Mouse (Mus musculus) neural tube, embryonic 10.5 days (tissue): ENCODE measurements around the gene Kcnk3.

Source experiments
- DNase-seq: peaks from one replicate; pipeline ENCODE4 v3.0.0-alpha.2; 2017; ENCODE audit warnings: low spot score; ENCODE audit errors: extremely low spot score

Kcnk3 gene

GRCm38 (mm10) chr5:30587681-30588300 is at the start of gene Kcnk3:
Gene Kcnk3, plus strand, starts transcription at chr5:30588170.
- DNase-seq, result peak; percentile 77

- no peak for DNase-seq
Observed at GRCm38 (mm10) chr5:30545698-30546097, 42.3 kb upstream of the Kcnk3 start, which contains the start of gene Cib4. Gene Cib4, minus strand, starts transcription at chr5:30545836.

- no peak for DNase-seq
Observed at GRCm38 (mm10) chr5:30548681-30549080, 39.3 kb upstream of the Kcnk3 start.

DNA sequence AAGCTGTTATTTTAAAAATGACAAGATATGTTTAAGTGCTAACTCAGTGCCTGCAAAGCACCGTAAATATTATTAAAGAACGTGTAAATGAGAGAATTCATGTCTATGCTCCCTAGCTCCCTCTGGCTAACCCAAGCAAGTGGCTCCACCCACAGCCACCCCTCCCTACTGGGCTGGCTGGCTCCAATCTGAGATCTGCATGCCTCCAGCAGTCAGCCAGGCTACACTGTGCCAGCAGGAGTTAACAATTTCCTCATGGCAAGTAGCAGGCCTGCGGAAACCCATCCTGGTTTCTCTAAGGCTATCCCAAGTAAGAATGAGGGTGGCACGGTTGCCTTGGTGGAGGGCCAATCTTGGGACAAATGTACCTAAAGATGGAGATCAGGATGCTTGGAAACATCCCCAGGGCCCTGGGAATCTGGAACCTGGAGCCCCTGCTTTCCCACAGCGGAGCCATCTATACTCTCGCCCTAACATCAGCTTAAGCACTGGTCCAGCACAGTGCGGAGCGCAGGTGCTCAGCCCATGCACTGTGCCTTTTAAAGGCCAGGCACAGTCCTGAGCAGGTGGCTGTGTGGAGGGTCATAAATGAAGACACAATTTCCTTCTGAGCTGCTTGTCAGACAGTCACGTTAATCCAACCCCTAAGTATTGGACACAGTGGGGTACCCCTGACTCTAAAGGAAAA is 37.5 kb upstream of the Kcnk3 start:
- no peak for DNase-seq

DNA sequence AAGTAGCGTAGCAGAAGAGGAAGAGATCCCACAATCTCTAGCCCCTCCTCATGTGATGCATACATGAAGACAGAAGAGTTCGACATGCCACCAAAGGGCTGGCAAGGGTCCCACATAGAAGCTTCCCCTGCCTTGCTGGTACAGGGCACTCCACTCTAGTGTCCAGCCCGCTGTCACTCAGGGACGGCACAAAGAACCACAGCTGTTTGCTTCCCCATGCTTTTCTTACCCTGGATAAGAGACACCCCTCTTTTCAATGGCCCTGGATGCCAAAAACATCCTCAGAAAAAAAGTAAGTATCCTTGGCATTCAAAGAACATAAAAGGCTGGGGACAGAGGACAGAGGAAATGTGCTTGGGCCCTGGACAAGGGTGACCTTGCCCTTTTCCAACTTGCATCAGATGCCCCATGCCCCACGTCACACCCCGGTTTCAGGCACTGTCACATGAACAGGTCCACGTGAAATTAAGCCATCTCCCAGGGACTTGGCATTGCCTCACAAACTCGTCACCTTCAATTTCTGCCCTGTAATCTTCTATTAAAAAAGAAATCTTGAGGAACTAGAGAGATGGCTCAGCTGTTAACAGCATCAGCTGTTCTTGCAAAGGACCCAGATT is 36.8 kb upstream of the Kcnk3 start:
- DNase-seq, result no peak

DNA sequence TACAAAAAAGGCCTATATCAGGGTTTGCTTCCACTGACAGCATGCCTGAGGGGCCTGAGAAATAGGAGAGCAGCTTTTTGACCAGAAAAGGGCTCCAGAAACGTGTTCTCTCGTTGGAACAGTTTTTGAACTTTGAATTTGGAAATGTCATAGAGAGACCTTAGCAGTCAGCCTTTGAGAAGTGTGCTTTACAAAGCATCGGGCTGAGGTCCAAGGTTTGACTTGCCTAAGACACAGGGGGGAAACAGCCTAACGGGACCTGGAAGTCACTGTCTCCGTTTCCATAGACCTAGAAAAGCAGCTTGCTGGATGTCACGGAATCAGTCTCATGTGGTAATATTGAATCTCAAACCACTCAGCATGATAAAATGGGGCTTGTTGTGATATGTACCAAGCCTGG is 36.0 kb upstream of the Kcnk3 start:
- no peak for DNase-seq

DNA sequence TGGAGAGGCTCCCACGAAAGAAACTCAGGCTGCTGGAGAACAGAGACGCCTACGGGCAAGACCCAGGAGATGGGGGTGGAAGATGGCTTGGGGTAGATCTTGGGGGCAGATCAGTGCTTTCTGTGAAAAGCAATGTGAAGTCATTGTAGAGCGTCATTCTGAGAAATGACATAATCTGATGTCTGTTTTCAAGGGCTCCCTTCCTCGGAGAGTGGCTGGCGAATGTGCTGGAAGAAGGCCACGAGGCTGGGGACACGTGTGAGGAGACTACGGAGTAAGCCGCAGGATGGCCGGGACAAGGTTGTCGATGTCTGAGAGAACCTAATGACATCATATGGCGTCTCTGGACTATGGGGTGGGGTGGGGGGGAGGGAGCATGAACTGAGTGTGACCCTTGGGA is 34.0 kb upstream of the Kcnk3 start:
- DNase-seq, result no peak

- DNase-seq, result no peak
Observed at GRCm38 (mm10) chr5:30554981-30555380, 33.0 kb upstream of the Kcnk3 start.

DNA sequence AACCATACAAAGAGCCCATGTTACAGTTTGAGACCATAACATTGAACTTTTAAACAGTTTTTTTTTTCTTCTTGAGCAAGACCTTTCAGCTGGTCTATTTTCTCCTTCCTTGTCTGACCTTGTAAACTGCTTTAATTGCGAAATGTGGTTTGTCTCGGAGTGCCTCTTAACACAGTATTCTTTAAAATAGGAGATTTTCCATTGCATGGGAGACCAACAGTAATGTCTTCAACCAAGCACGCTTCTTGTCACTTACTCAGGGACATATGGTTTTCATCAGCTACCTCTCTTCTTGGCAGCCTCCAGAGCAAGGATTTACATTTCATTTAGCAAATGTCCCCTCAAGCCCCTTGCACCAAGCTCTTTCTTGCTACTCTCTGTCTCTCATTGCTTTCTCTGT is 31.7 kb upstream of the Kcnk3 start:
- no peak for DNase-seq

DNA sequence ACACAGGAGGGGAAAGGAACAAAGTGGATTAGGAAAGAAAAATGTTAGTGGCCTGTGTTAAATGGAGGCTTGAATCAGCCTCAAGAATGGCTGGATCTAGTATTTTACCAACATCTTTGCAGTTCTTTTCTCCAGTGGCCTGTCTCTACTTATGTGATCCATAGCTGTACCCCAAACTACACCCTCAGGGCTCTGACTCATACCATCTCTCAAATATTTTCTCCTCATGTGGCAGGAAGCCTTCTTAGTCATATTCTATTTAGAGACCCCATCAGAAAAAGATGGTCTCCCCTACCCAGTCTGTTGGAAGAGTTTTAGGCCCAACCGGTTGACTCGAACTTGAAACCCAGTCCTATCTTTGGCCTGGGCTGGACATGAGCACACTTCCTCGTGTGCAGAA is 28.5 kb upstream of the Kcnk3 start:
- no peak for DNase-seq

DNA sequence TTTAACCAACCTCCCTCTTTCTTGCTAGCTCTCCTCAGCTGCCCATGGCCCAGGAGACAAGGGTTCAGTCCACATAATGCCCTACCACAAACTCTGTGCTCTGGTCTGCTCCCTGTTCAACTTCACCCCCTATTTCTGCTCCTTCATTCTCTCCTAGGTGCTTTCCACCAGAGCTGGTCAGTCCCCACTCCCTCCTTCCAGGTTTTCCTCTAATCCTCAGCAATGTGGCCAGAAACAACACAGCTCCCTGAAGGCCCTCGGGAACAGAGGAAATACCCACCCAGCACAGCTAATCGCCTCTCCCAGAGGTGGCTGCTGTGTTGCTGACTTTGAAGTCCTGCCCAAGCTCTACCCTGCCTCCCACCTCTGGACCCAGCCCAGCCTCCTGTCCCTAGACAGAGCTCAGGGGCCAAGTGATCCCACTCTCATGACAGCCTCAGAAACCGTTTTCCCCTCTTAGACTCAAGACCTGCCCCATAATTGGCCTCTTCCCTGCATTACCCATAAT is 27.9 kb upstream of the Kcnk3 start:
- DNase-seq, result no peak

DNA sequence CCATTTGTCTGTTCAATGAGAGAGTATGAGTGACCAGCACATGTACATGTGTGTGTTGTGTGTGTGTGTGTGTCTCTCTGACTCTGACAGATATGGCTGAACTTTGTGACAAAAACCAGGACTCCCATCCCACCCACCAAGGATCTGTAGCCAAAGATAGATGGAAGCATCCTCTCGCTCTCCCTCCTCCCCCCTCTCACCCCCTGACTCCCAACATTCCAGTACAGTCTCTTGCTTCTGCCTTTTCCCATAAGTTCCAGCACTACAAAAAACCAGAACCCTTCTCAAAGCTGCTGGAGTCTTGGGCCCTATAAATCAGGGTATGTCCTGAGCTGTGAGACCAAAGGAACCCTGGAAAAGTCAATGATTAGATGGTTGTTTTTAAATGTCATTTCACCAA is 19.5 kb upstream of the Kcnk3 start:
- DNase-seq, result no peak

- no peak for DNase-seq
Observed at GRCm38 (mm10) chr5:30571820-30572219, 16.1 kb upstream of the Kcnk3 start.

DNA sequence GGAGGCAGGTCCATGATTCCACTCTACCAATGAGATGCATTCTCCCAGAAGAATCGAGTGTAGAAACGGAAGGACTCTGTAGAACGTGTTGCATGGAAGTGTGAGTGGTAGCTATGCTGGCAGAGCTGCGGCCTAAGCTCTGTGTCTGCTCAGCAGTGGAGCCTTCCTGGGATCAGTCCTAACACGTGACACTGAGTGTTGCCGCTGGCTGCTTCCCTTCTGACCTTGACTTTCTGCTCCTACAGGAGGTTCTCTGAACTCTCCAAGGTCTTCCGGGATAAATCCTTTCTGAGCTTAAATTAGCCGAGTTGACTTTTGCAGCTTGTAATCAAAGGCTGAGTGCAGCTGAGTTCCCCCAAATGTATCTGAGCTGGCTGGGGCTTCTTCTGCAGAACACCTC is 13.6 kb upstream of the Kcnk3 start:
- no peak for DNase-seq

DNA sequence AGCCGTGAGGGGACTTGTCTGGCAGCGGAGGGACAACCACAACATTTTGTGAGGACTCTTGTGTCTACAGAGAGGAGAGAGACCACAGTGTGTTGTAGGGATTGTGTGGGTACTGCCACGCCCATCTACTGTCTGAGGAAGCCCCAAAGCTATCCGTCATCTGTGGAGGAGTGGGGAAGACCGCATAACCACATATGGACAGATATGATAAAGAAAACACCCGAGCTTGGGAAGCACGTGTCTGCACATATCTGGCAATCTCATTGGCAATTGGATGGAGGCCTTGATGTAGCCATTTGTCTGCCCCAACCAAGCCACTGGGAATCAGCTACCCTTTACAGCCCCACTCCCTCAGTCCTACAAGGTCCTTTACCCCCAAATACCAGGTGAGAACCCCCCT is 11.7 kb upstream of the Kcnk3 start:
- no peak for DNase-seq

- no peak for DNase-seq
Observed at GRCm38 (mm10) chr5:30577251-30577650, 10.7 kb upstream of the Kcnk3 start.

DNA sequence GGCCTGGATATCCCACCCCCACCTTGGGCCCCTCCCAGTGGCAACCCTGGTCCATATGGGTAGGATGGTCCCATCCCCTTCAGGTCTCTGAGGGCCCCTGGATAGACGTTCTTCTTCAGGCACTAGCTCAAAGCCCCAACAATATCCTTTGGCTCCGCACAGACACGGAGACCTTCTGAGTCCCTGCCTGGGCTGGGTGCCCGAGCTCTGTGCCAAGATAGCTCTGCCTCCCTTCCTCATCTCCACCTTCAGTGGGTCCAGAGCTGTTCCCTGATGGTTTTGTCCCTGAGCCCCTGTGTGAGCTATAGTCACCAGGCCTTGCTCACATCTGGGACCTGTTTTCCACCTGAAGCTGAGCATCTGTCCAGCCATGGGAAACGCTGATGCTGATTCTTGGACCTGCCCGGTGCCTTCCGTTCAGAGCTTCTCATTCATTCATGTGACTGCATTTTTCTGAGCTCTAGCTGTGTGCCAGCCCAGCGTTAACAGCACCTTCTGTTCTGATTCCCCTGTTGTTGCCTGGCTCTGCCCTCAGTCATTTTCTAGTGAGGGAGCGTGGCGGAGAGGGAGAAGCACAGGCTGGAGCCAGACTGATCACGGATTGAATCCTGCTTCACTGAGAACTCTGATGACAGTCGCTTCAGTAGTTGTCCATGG is 10.2 kb upstream of the Kcnk3 start:
- no peak for DNase-seq

DNA sequence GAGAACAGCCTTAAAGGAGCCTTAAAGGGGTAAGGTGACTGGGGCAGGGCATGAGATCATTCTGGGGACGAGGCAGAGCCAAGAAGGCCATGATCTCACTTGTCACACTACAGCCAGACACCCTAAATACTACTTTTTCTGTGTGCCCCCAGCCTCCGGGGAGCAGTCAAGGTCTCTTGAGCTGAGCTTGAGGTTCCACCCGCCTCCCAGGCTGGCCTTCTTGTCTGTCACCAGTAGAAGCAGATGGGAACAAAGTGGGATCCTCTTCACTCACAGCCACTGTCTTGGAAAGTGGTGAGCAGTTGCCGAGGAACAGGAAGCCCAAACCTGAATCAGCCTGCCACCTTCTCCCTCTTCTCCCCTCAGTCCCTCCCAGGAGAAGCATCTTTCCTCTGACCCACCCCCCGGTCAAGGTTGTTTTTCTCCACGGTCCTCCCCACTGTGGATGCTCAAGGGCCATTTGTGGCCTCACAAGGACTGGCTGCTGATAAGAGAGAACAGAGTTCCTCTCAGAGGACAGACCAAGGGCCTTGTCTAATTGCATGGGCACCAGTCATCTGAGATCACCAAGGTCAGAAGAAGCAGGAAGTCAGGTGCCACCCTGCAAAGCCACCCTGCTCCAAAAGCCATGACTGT is 9.4 kb upstream of the Kcnk3 start:
- DNase-seq, result no peak

DNA sequence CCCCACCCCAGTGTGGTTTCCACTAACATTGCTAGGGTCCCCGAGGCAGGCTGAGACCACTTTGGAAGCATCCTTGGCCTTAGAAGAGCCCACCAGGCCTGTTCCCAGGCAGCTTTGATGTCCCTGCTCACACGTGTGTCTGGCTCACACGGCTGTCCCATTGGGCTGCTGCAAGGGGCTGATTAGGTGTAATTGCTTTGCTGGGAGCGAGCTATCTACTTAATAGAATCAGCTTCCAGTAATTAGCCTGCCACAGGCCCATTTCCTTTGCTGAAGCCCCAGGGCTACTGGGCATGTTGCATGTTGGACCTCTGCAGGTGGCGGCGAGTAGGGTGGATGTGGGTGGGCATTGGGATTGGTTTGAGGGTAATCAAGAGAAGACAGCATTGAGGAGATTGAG is 7.2 kb upstream of the Kcnk3 start:
- DNase-seq, result no peak

DNA sequence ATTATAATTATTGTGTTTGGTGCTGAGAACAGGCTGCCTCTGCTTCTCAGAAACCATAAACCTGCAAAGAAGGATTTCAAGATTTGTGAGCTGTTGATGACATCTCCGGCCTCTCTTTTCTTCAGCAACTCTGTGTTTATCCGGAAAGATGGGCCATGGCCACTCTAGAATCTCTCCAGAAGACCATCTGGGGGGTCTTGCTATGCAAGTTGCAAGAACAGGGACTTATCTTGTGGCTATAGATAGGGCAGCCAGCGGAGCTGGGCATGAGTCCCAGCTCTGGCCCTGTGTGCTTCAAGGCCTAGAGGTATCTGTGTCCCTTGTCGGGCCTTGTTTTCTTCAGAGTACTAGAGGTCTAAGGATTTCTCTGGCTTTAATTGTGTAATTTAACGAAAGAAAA is 6.0 kb upstream of the Kcnk3 start:
- DNase-seq, result no peak

DNA sequence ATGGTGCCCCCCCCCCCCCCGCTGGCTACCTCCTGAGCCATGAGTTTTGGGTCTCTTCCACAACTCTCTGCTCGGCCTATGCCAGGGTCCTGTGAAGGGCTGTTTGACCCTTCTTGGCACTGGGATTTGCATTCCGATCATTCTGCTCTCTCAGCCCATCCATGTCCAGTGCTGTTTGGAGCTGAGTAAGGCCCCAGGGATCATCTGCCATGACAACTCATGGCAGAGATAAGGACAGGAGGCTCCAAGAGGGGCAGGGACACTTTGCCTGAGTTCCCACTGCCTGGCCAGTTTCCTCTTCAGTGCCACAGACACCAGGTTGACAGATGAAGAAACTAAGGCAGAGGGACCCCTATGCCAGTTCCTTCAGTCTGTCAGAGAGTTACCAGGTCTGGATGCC is 1.4 kb upstream of the Kcnk3 start:
- DNase-seq, result no peak

- DNase-seq, result no peak
Observed at GRCm38 (mm10) chr5:30587101-30587500, 869 bp upstream of the Kcnk3 start.
